Mouse (Mus musculus) spleen, adult 2 months (tissue): Measurements from ENCODE around the gene Celsr1.

ENCODE experiments used
- CTCF ChIP-seq: fragments of 200-500 bp; IDR thresholded peaks from 2 replicates; pipeline ENCODE4 v1.5.1; 2011; ENCODE audit warnings: mild to moderate bottlenecking, inconsistent platforms; ENCODE audit not compliant: insufficient read depth, insufficient read length, insufficient replicate concordance; ENCODE audit errors: extremely low read depth
- POLR2A ChIP-seq: fragments of 200-500 bp; IDR thresholded peaks from 2 replicates; pipeline ENCODE4 v1.6.1; 2011; ENCODE audit warnings: low read depth, low read length, inconsistent platforms

- TF ChIP-seq CTCF = no peak
- TF ChIP-seq POLR2A = no peak
Observed at GRCm38 (mm10) chr15:85969707-85970153, 63.8 kb downstream of the Celsr1 start.
